Mouse (Mus musculus): Measurements from ENCODE around the gene Sgcd.

DNA sequence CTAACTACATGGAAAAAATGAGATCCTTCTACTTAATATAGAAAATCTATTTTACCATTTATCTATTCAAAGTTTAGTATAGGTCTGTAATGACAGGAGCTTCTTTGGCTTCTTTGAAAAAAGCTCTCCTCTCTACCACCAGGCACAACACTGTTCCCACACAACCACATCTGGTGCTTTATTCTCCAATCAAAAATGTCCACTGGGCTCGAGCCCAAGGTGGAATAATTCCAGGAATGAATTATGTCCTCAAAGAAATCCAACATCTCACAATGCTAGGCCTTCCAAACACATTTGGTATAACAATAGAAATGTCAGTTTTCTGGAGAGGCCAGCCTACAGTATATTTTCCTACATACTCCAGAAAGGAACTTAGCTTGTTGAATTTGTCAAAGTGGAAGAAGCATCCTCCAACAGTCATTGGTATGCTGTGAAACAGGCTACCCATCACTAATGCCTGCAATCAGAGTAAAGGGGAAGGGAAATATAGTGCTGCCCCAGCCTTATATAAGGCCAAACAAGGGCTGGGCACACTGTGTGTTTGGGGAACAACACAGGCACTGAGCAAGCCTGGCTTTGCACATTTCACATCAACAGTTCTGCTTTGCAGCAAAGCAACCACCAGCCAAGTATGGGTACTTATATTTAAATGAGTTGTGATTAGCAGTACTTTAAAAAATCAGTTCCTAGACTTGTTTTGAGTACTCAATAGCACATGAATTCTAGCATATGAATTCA, 515.1 kb downstream of the Sgcd start:
- TF ChIP-seq CTCF (IDR thresholded peaks at IDR 0.05) (no peak), EP300 (IDR thresholded peaks at IDR 0.05; ENCODE audit: insufficient read depth, low read depth, low read length) (no peak)
